Mouse (Mus musculus) liver, embryonic 15.5 days (tissue): ENCODE results near the gene Plekhf1. TPM values are rescaled to one million over a fixed set of nuclear protein-coding genes. Genes with fewer than 3 reads are reported as not detected.

Experiments used
- ATAC-seq: fragments of 200-750 bp; cut with Nextera tagmentation; 2 replicates; pipeline ENCODE4 v1.8.0; 2017; ENCODE audit warnings: moderate number of reproducible peaks, mild to moderate bottlenecking, moderate library complexity; ENCODE audit not compliant: insufficient read depth
- H3K27ac ChIP-seq: fragments of 300-500 bp; sonication (generic); replicated peaks from 2 replicates; pipeline ENCODE4 v1.5.1; 2015; ENCODE audit warnings: mild to moderate bottlenecking, inconsistent platforms
- H3K27me3 ChIP-seq: fragments of 300-500 bp; sonication (generic); 2 replicates; pipeline ENCODE4 v1.6.1; 2015; ENCODE audit warnings: mild to moderate bottlenecking, inconsistent platforms
- H3K36me3 ChIP-seq: fragments of 300-500 bp; sonication (generic); replicated peaks from 2 replicates; pipeline ENCODE4 v1.6.1; 2015; ENCODE audit warnings: moderate library complexity, mild to moderate bottlenecking, inconsistent platforms
- H3K4me1 ChIP-seq: fragments of 300-500 bp; sonication (generic); replicated peaks from 2 replicates; pipeline ENCODE4 v1.6.1; 2015; ENCODE audit warnings: inconsistent platforms
- H3K4me2 ChIP-seq: fragments of 300-500 bp; sonication (generic); 2 replicates; pipeline ENCODE4 v1.6.1; 2015; ENCODE audit warnings: moderate library complexity, mild to moderate bottlenecking, inconsistent platforms
- H3K4me3 ChIP-seq: fragments of 300-500 bp; sonication (generic); replicated peaks from 2 replicates; pipeline ENCODE4 v1.5.1; 2015; ENCODE audit warnings: mild to moderate bottlenecking, inconsistent platforms
- H3K9ac ChIP-seq: fragments of 300-500 bp; sonication (generic); 2 replicates; pipeline ENCODE4 v1.6.1; 2015; ENCODE audit warnings: moderate library complexity, mild to moderate bottlenecking, inconsistent platforms
- H3K9me3 ChIP-seq: fragments of 300-500 bp; sonication (generic); replicated peaks from 2 replicates; pipeline ENCODE4 v1.6.1; 2016; ENCODE audit warnings: inconsistent platforms
- WGBS: fragments of 180-500 bp; shearing (Covaris S2); methylation state at CpG from one replicate; pipeline ENCODE4 v1.1.7; 2015; ENCODE audit warnings: mixed read lengths; ENCODE audit not compliant: insufficient replicate concordance; 5-methylcytosine and 5-hydroxymethylcytosine counted together
- polyA plus RNA-seq: library from polyadenylated mRNA; unstranded; fragments of >200 nt; fragmentation: Nextera tagmentation; extraction: Ambion mirVana; gene quantifications from 2 replicates; pipeline ENCODE4 v1.2.1, GENCODE M21; 2015

The Plekhf1 gene
- 0.53 and 0.66 TPM in 2 replicates for polyA plus RNA-seq

- Histone ChIP-seq H3K4me1 (peaks cover 14% of the 10 kb centered on the region), H3K9me3 (no peaks in the 10 kb centered on the region), H3K36me3 (no peaks in the 10 kb centered on the region), H3K27me3 (peaks cover 12% of the 10 kb centered on the region; the same call in 1 of the 2 replicates), H3K27ac (no peak within 1 kb of the TSS), H3K4me3 (peak within 1 kb of the TSS; percentile 62), H3K4me2 (peak within 1 kb of the TSS; percentile 84), H3K9ac (peak within 1 kb of the TSS; percentile 30; the same call in 1 of the 2 replicates)
- under 1% methylated on average over 36 of the region's 36 CpGs for WGBS
- ATAC-seq: peak; percentile 90
Measured at GRCm38 (mm10) chr7:38227900-38228298, at the start of gene Plekhf1. Gene Plekhf1, minus strand, starts transcription at chr7:38228016.

DNA sequence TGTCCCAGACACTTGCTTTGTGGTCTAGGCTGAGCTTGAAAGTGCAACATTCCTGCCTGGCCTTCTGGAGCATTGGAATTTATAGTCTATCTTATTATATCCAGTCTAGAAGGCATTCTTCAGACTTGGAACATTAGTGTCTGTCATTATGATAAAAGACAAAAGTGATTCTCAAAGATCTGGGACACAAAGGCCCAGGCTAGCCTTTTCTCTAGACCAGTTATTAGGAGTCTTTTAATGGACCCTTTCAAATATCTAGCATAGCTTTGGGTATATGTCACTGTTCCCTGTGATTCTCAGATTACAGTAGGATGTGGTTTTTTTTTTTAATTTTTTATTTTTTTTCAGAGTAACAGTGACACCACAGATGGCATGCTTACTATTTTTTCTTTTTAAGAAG, 44.7 kb upstream of the Plekhf1 start:
- Histone ChIP-seq H3K9me3 (no peaks in the 10 kb centered on the region), H3K27ac (no peak overlapping the region), H3K4me1 (peaks cover 16% of the 10 kb centered on the region), H3K27me3 (no peaks in the 10 kb centered on the region), H3K9ac (no peak overlapping the region), H3K36me3 (0 out of 2 replicates have a peak, but pooled peaks cover 5% of the 10 kb centered on the region), H3K4me3 (no peak overlapping the region), H3K4me2 (no peak overlapping the region)
- no peak for ATAC-seq

GRCm38 (mm10) chr7:38271859-38272258, 44.0 kb upstream of the Plekhf1 start:
- peak overlapping the region; percentile 62; the same call in 1 of the 2 replicates for H3K9ac ChIP-seq
- H3K27ac ChIP-seq: no peak overlapping the region
- peak overlapping the region; percentile 77 for H3K4me3 ChIP-seq
- H3K36me3 ChIP-seq: peaks cover 7% of the 10 kb centered on the region; the same call in 1 of the 2 replicates
- ATAC-seq: peak; percentile 31; the same call in 1 of the 2 replicates
- H3K27me3 ChIP-seq: no peaks in the 10 kb centered on the region
- H3K4me2 ChIP-seq: peak overlapping the region; percentile 76
- WGBS: 8% methylated on average over 4 of the region's 4 CpGs
- no peaks in the 10 kb centered on the region for H3K9me3 ChIP-seq
- peaks cover 16% of the 10 kb centered on the region for H3K4me1 ChIP-seq

GRCm38 (mm10) chr7:38271511-38271811, 43.6 kb upstream of the Plekhf1 start:
- Histone ChIP-seq H3K36me3 (peaks cover 11% of the 10 kb centered on the region; the same call in 1 of the 2 replicates), H3K9me3 (no peaks in the 10 kb centered on the region), H3K27ac (no peak overlapping the region), H3K27me3 (no peaks in the 10 kb centered on the region), H3K4me3 (peak overlapping the region; percentile 77), H3K4me2 (peak overlapping the region; percentile 76), H3K4me1 (peaks cover 16% of the 10 kb centered on the region), H3K9ac (peak overlapping the region; percentile 62)
- peak; percentile 55; the same call in 1 of the 2 replicates for ATAC-seq
- under 1% methylated on average over 11 of the region's 11 CpGs for WGBS

- peak within 1 kb of the TSS; percentile 77 for H3K4me3 ChIP-seq
- no peak within 1 kb of the TSS for H3K27ac ChIP-seq
- H3K27me3 ChIP-seq: no peaks in the 10 kb centered on the region
- ATAC-seq: peak; percentile 88
- H3K9me3 ChIP-seq: no peaks in the 10 kb centered on the region
- H3K9ac ChIP-seq: peak within 1 kb of the TSS; percentile 62
- WGBS: under 1% methylated on average over 38 of the region's 38 CpGs
- peaks cover 16% of the 10 kb centered on the region; the same call in 1 of the 2 replicates for H3K36me3 ChIP-seq
- peak within 1 kb of the TSS; percentile 76 for H3K4me2 ChIP-seq
- H3K4me1 ChIP-seq: peaks cover 16% of the 10 kb centered on the region
Measured at GRCm38 (mm10) chr7:38270703-38271510, 43.1 kb upstream of the Plekhf1 start, which contains the start of gene Pop4. Gene Pop4, minus strand, starts transcription at chr7:38271423.

- WGBS: 71% methylated on average over 8 of the region's 8 CpGs
- H3K27ac ChIP-seq: no peak overlapping the region
- H3K4me1 ChIP-seq: peaks cover 16% of the 10 kb centered on the region
- H3K9ac ChIP-seq: no peak overlapping the region
- no peaks in the 10 kb centered on the region for H3K9me3 ChIP-seq
- H3K4me3 ChIP-seq: no peak overlapping the region
- H3K4me2 ChIP-seq: no peak overlapping the region
- no peak for ATAC-seq
- peaks cover 53% of the 10 kb centered on the region for H3K36me3 ChIP-seq
- H3K27me3 ChIP-seq: no peaks in the 10 kb centered on the region
Measured at GRCm38 (mm10) chr7:38267006-38267680, 39.3 kb upstream of the Plekhf1 start.

GRCm38 (mm10) chr7:38262406-38262805, 34.6 kb upstream of the Plekhf1 start:
- Histone ChIP-seq H3K4me2 (no peak overlapping the region), H3K9ac (no peak overlapping the region), H3K36me3 (peaks cover 50% of the 10 kb centered on the region), H3K4me1 (no peaks in the 10 kb centered on the region), H3K27me3 (no peaks in the 10 kb centered on the region), H3K9me3 (no peaks in the 10 kb centered on the region), H3K4me3 (no peak overlapping the region), H3K27ac (no peak overlapping the region)
- ATAC-seq: no peak
- 81% methylated on average over 5 of the region's 5 CpGs for WGBS

- Histone ChIP-seq H3K9me3 (no peaks in the 10 kb centered on the region), H3K9ac (no peak overlapping the region), H3K4me3 (no peak overlapping the region), H3K27me3 (no peaks in the 10 kb centered on the region), H3K27ac (no peak overlapping the region), H3K36me3 (peaks cover 28% of the 10 kb centered on the region), H3K4me2 (no peak overlapping the region), H3K4me1 (no peaks in the 10 kb centered on the region)
- WGBS: 73% methylated on average over 2 of the region's 2 CpGs
- ATAC-seq: no peak
Measured at GRCm38 (mm10) chr7:38259631-38260030, 31.8 kb upstream of the Plekhf1 start.

GRCm38 (mm10) chr7:38253441-38253840, 25.6 kb upstream of the Plekhf1 start:
- H3K36me3 ChIP-seq: no peaks in the 10 kb centered on the region
- H3K27ac ChIP-seq: no peak overlapping the region
- no peaks in the 10 kb centered on the region for H3K27me3 ChIP-seq
- ATAC-seq: no peak
- H3K4me2 ChIP-seq: no peak overlapping the region
- H3K9me3 ChIP-seq: no peaks in the 10 kb centered on the region
- no peak overlapping the region for H3K4me3 ChIP-seq
- no peaks in the 10 kb centered on the region for H3K4me1 ChIP-seq
- H3K9ac ChIP-seq: no peak overlapping the region

- Histone ChIP-seq H3K4me3 (no peak overlapping the region), H3K27me3 (no peaks in the 10 kb centered on the region), H3K27ac (no peak overlapping the region), H3K9me3 (no peaks in the 10 kb centered on the region), H3K4me2 (no peak overlapping the region), H3K36me3 (no peaks in the 10 kb centered on the region), H3K9ac (no peak overlapping the region), H3K4me1 (no peaks in the 10 kb centered on the region)
- 40% methylated on average over 5 of the region's 5 CpGs for WGBS
- ATAC-seq: no peak
Measured at GRCm38 (mm10) chr7:38251494-38252216, 23.8 kb upstream of the Plekhf1 start.

DNA sequence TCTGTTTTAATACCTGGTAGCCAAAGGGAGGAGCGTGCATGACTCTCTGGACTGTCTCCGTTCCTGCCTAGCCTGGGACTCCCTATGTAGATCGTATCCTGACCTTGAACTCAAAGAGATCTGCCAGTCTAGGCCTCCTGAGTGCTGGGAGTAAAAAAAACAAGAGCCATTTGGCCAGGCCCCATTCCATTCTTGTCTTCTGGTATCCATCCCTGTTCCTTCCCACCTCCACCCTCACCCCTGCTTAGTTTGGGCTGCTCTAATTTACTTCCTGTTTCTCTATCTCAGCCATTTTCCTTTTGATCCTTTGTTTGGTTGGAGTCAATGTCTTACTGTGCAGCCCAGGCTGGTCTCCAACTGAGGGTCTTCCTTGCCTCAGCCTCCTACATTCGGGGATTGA, 14.6 kb upstream of the Plekhf1 start:
- no peak overlapping the region for H3K4me2 ChIP-seq
- H3K4me3 ChIP-seq: no peak overlapping the region
- ATAC-seq: no peak
- no peaks in the 10 kb centered on the region for H3K9me3 ChIP-seq
- no peaks in the 10 kb centered on the region for H3K27me3 ChIP-seq
- H3K9ac ChIP-seq: no peak overlapping the region
- WGBS: 68% methylated on average over 4 of the region's 4 CpGs
- no peak overlapping the region for H3K27ac ChIP-seq
- H3K4me1 ChIP-seq: no peaks in the 10 kb centered on the region
- H3K36me3 ChIP-seq: no peaks in the 10 kb centered on the region
